Mouse (Mus musculus): ENCODE data around the gene Dock6.

DNA sequence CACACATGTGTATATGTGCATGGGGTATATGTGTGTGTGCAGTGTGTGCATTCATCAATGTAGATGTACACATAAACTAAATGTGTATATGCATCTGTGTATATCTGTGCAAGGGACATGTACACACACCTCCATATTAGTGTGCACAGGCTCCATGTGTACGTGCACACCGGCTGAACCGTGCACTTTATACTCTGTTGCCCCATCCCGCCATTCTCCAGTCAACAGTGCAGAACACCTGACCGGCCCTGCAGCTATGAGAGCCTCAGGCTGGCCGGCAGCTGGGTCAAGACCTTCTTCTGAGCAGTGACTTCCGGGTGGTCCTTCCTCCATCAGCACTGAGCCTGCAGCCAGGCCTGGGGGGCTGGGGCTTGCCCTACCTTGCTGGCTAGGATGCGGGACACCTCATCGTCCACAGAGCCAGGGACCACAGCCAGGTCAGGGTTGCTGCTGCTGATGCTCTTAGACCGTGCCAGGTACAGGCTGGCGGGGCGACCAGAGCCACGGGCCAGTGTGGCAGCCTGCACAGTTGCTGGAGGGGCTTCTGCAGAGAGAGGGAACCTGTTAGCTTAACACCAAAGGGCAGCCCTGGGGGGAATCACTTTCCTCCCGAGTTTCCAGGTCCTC lies 22.5 kb downstream of the Dock6 start:
- no peak for TF ChIP-seq POLR2A (IDR thresholded peaks at IDR 0.05; ENCODE audit: extremely low read depth, insufficient read depth, low read length)
- no peak for TF ChIP-seq CTCF (IDR thresholded peaks at IDR 0.05; ENCODE audit: extremely low read depth, insufficient read depth, low read length)
